Mouse (Mus musculus) adrenal gland, postnatal 4 days (tissue): Measurements from ENCODE around the gene Csf3. TPM values are rescaled to one million over a fixed set of nuclear protein-coding genes. Genes with fewer than 3 reads are reported as not detected.

Experiments used
- DNase-seq, 2 experiments: peaks; one replicate each; pipeline ENCODE4 v3.0.0; 2021 to 2022; ENCODE audit warnings: low spot score in 2 of 2, mixed read lengths in 2 of 2
- total RNA-seq, 2 experiments: library from RNA; stranded (reverse); gene quantifications; 2 replicates each; pipeline ENCODE4 v1.2.3; 2021

The Csf3 gene
- total RNA-seq, 2 experiments from 2014 or later: not detected

DNA sequence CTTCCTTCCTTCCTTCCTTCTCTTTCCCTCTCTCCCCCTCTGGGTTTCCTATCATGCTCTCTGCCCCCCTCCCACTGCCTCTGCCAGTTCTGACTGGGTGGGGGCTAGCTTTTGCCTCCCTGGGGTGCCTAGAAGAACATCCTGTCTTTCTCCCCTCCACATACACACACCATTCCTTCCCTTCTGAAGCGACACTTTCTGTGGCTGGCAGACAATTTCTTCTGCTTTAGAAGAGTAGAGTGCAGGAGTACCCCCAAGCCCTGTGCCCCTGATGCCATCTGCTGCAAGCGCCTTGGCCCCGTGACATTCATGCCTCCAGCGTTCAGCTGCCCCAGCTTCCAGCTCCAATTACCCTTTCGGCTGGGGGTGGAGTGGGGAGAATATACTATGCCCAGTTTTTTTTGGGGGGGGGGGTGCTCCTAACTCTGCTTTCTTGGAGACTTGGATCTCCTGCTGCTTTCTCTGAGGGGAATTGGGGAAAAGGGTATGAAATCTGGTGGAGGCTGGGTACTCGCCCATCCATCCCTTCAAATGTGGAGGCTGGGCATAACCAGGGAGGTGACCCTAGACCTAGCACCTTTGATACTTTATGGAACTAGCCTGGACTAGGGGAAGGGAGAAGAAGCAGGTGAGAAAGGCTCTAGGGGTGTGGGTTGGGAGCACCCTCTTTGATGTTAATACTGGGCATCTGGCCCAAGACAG is 46.9 kb downstream of the Csf3 start:
- DNase-seq: no peak

DNA sequence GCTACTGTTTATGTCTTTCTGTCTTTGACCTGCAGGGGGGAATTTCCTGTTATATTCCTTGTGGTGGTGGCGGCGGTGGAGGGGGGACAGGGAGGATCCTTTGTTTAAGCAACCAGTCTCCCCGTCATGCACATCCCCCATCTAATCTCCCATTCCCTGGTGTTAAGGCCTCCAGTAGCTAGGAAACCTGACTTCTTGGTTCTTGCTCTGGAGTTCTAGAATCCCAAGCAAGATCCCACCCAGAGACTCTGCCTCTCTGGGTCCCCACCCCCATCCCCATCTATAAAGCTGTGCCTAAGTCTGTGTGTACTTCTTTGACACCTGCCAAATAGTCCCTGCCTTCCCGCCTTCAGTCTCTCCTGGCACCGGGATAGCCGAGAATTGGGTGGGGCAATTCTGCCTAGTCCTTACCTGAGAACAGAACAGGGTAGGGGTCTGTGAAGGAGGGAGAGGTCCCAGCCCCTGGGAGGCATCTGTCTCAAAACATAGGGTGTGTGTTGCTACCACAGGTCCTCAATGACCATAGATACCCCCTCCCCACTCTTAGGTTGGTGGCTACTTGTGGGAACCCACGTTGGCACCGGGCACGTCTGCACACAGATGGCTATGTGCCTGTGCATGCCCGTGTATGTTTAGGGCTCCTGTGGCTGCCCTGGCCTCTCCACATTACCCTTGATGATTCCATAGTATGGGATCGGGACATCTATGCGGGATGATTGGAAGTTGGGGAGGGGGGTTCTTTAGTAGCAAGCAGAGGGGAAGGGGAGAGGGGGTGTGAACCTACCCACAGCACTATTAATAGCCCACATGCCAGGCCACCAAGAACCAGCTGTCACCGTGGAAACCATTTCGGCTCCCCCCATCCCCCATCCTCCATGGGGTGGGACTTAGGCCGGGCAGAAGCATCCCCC is 47.7 kb downstream of the Csf3 start:
- no peak for DNase-seq

DNA sequence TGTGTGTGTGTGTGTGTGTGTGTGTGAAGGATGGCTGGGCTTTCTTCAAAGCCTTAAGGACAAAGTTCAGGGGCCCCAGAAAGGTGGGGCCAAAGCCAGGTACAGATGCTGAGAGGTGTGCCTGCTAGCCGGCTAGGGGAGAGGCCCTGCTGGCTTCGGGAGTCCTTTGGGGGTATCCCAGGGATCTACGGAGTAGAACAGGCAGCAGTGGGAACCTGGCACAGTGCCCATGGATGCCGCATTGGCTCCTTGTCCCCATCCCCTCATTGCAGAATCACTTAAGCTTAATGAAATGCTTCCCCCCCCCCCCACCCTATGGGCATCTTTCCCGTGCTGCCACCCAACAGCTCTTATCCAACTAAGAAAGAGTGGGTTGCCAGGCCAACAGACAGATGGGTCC is 48.7 kb downstream of the Csf3 start:
- DNase-seq: no peak

DNA sequence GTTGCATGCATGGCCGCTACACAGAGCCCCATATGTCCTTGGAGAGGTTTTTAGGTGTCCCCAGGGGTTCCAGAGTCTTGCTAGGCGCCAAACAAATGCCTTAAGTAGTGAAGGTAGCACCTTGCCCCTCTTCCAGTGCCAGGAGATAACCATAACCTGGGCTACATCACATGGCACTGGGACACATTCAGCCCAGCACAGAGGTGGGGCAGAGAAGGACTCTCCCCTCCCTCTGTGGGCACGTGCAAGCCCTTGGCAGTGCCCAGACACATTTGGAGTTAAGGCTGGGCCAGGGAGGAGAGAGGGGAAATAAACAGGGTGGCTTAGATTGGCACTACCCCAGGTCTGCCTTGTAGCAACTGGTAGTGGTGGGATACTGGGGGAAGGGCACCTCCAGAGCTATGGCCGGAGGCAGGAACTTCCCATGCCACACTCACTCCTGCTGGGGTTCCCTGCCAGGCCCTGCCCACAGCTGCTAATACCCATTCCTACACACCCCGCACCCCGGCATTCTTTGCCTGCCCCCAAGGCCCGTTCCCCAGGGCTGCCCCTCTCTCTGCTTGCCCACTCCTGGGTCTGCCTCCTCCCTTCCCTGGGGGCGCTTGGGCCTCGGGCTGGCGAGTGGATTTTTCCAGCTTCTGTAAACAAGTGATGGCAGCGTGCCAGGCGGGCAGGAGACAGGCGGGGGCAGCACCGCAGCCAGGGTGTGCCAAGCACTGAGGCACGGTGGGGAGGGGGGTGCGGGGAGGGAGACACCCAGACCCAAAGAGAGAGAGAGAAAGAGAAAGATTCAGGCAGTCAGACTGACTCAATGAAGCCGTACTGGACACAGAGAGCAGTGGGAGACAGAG is 49.5 kb downstream of the Csf3 start:
- DNase-seq: peak in 1 of 2 experiments; percentile 67

GRCm38 (mm10) chr11:98751221-98751782 is 50.2 kb downstream of the Csf3 start:
- DNase-seq: no peak

DNA sequence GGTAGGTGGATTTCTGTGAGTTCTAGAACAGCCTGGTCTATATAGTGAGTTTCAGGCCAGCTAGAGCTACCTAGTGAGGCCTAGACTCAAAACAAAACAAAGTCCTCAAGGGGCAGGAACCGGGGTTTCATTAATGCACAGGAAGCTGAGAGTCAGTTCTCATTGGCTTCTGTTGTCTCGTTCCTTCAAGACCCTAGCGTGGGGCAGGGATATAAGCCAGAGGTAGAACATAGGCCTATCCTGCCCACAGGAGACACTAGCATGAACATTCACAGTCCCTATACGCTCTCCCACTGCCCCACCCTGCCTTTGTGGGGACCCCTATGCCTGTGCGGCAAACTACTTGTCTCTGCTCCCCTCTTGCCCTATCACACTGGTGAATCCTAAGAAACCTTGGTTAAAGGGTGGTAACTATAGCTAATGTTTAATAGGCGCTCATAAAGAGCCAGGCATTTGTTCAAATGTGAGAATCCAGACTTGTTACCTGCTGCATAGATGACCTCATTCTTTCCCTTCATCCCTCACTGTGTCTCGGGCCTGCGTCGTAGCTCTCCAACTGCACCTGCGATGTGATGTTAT is 51.6 kb downstream of the Csf3 start:
- no peak for DNase-seq

Other genes starting within 250 kb of the Csf3 start
- 1 to 10 TPM in 1 of 2 experiments, under 1 TPM in 1; 0.36 to 1.4 TPM for gene Ikzf3, start 155.2 kb upstream of the Csf3 start, total RNA-seq
- gene Zpbp2, start 150.2 kb upstream of the Csf3 start, total RNA-seq: under 1 TPM in 1 of 2 experiments, not detected in 1; 0.45 TPM
- gene Ormdl3, start 113.9 kb upstream of the Csf3 start, total RNA-seq: 10 to 100 TPM; 74.7 to 84.1 TPM
- not detected for gene Lrrc3c, start 103.0 kb upstream of the Csf3 start, total RNA-seq
- 10 to 100 TPM; 23.3 to 26.6 TPM for gene Gm12355, start 75.6 kb upstream of the Csf3 start, total RNA-seq
- gene Gsdma3, start 74.9 kb upstream of the Csf3 start, total RNA-seq: 10 to 100 TPM; 12.0 to 14.5 TPM
- under 1 TPM; 0.25 to 0.48 TPM for gene Gsdma2, start 54.5 kb upstream of the Csf3 start, total RNA-seq
- not detected for gene Gsdma, start 36.9 kb upstream of the Csf3 start, total RNA-seq
- gene Psmd3, start 18.7 kb upstream of the Csf3 start, total RNA-seq: 100 to 1,000 TPM; 137 to 147 TPM
- 10 to 100 TPM; 75.7 to 84.8 TPM for gene Med24, start 28.2 kb downstream of the Csf3 start, total RNA-seq
- gene Thra, start 39.4 kb downstream of the Csf3 start, total RNA-seq: 100 to 1,000 TPM; 181 to 195 TPM
- 100 to 1,000 TPM; 104 to 115 TPM for gene Nr1d1, start 74.1 kb downstream of the Csf3 start, total RNA-seq
- 100 to 1,000 TPM; 119 to 121 TPM for gene Msl1, start 94.3 kb downstream of the Csf3 start, total RNA-seq
- gene Casc3, start 103.6 kb downstream of the Csf3 start, total RNA-seq: 10 to 100 TPM; 45.2 to 54.8 TPM
- gene Rapgefl1, start 135.5 kb downstream of the Csf3 start, total RNA-seq: 1 to 10 TPM; 2.6 to 3.0 TPM
- 10 to 100 TPM; 18.4 to 19.7 TPM for gene Wipf2, start 162.4 kb downstream of the Csf3 start, total RNA-seq
- 1 to 10 TPM; 7.5 to 9.1 TPM for gene Cdc6, start 206.5 kb downstream of the Csf3 start, total RNA-seq
- gene Rara, start 226.6 kb downstream of the Csf3 start, total RNA-seq: 10 to 100 TPM; 46.4 to 50.6 TPM